Comparison of ENCODE assay signal across 7 mouse cellular contexts in genomic region chr2:160744040-160744822, GRCm38 (mm10). TPM values are rescaled to one million over a fixed set of nuclear protein-coding genes. Genes with fewer than 3 reads are reported as not detected.
DNase-seq lines count a peak whose midpoint lies in the region; ATAC-seq lines count a peak whose summit lies in the region.

No protein-coding gene starts in this region.

- H3K27me3 ChIP-seq in splenic B cell, adult 2 months (ENCODE audit: control insufficient read depth, insufficient read depth, low read length, poor library complexity, severe bottlenecking), result no peaks in the 10 kb centered on the region

- peak; percentile 79 for DNase-seq in urinary bladder, postnatal 14 days (ENCODE audit: low spot score)
- DNase-seq in urinary bladder, postnatal 10 days (ENCODE audit: low spot score), result no peak
- DNase-seq in adrenal gland, postnatal 10 days, result peak; percentile 86
- DNase-seq in forelimb bud, embryonic 11.5 days (ENCODE audit: low read depth, low spot score), result peak; percentile 45
- DNase-seq in kidney, adult 18-20 months, result peak; percentile 74
- peak; percentile 54 for DNase-seq in splenic B cell, adult 2 months (ENCODE audit: low read depth, low spot score)

- ATAC-seq in megakaryocyte, adult 5-6 weeks (ENCODE audit: poor library complexity, severe bottlenecking), result peak; percentile 46

- H3K36me3 ChIP-seq in splenic B cell, adult 2 months (ENCODE audit: control insufficient read depth, insufficient read depth, low read length, poor library complexity, severe bottlenecking), result no peaks in the 10 kb centered on the region

RNA-seq across cellular contexts. Expression of gene Plcg1, which starts 13.1 kb away (rescaled TPM):
- total RNA-seq in adrenal gland, postnatal 10 days (2021), result 100 to 1,000 TPM in 1 of 2 experiments, 10 to 100 TPM in 1; 72.2 to 109 TPM
- 3.3 and 6.0 TPM in 2 replicates for total RNA-seq in megakaryocyte, adult 5-6 weeks (2015)
- 6.9 and 9.0 TPM in 2 replicates for total RNA-seq in megakaryocyte, adult 5-6 weeks (2017)

Comparison
In these comparisons a context has a peak if more than half of its experiments do, and no peak if none do; other contexts are left out.
1. RNA of gene Plcg1, which starts 13.1 kb away (total RNA-seq): 72.2 to 109 TPM in adrenal gland, postnatal 10 days; 3.3 to 9.0 TPM in megakaryocyte, adult 5-6 weeks; every median in the first group is over 4 times any median in the second.